Mouse (Mus musculus) brain, embryonic 14.5 days (tissue): ENCODE results near the gene Phlda2.

Source experiments
- CTCF ChIP-seq: fragments of 200-500 bp; IDR thresholded peaks from 2 replicates; pipeline ENCODE4 v1.5.1; 2012; ENCODE audit warnings: inconsistent platforms, mild to moderate bottlenecking, moderate library complexity, borderline replicate concordance; ENCODE audit not compliant: insufficient read depth, insufficient read length; ENCODE audit errors: extremely low read depth
- POLR2A ChIP-seq: fragments of 200-500 bp; IDR thresholded peaks from 2 replicates; pipeline ENCODE4 v1.6.1; 2012; ENCODE audit warnings: mild to moderate bottlenecking, inconsistent platforms, borderline replicate concordance; ENCODE audit not compliant: poor library complexity, insufficient read depth, insufficient read length, severe bottlenecking; ENCODE audit errors: extremely low read depth

GRCm38 (mm10) chr7:143459332-143460211 lies 43.4 kb downstream of the Phlda2 start:
- TF ChIP-seq CTCF (no peak), POLR2A (no peak)
